Mouse (Mus musculus): ENCODE measurements around the gene 4930518I15Rik. TPM values are rescaled to one million over a fixed set of nuclear protein-coding genes. Genes with fewer than 3 reads are reported as not detected.
A peak's percentile ranks its signal among the peaks of the same experiment; 100 is the strongest.

The 4930518I15Rik gene
- total and polyA plus RNA-seq, 3 experiments: 0.23 to 0.60 TPM; not detected in 1

GRCm38 (mm10) chr2:156897034-156897433 lies 39.3 kb upstream of the 4930518I15Rik start:
- TF ChIP-seq ZC3H11A (IDR thresholded peaks at IDR 0.05; ENCODE audit: low read depth, low read length): no peak
- TF ChIP-seq GABPA (IDR thresholded peaks at IDR 0.05; ENCODE audit: low read depth, low read length): no peak
- Histone ChIP-seq H3K27me3 (ENCODE audit: control insufficient read depth in 1 of 2, insufficient read depth in 2 of 2, low read length in 2 of 2) (no peaks in the 10 kb centered on the region; a peak in 1 of 4 replicates), H3K9ac (ENCODE audit: control insufficient read depth, low read depth, low read length, poor library complexity, severe bottlenecking) (no peak overlapping the region), H3K4me3 (ENCODE audit: control insufficient read depth in 1 of 2, insufficient read depth in 1 of 2, low read depth in 2 of 2, low read length in 2 of 2) (no peak overlapping the region), H3K36me3 (ENCODE audit: control insufficient read depth in 1 of 2, insufficient read depth in 2 of 2, low read length in 2 of 2) (peaks cover 0 to 8% of the 10 kb centered on the region in 2 experiments; a peak in 2 of 4 replicates), H3K4me1 (ENCODE audit: control insufficient read depth in 1 of 2, insufficient read depth in 2 of 2, low read length in 2 of 2) (peaks cover 0 to 10% of the 10 kb centered on the region in 2 experiments; a peak in 2 of 4 replicates), H3K79me2 (ENCODE audit: control insufficient read depth, insufficient read depth, low read length, poor library complexity) (no peaks in the 10 kb centered on the region), H3K27ac (ENCODE audit: control insufficient read depth, low read depth, low read length) (no peak overlapping the region), H3K9me3 (replicated peaks; ENCODE audit: insufficient read depth, low read length) (no peaks in the 10 kb centered on the region)
- no peak for DNase-seq (ENCODE audit: low read depth, low spot score)

GRCm38 (mm10) chr2:156896384-156896914 lies 38.7 kb upstream of the 4930518I15Rik start:
- Histone ChIP-seq H3K4me3 (ENCODE audit: control insufficient read depth in 1 of 2, insufficient read depth in 1 of 2, low read depth in 2 of 2, low read length in 2 of 2) (no peak overlapping the region), H3K79me2 (ENCODE audit: control insufficient read depth, insufficient read depth, low read length, poor library complexity) (no peaks in the 10 kb centered on the region), H3K4me1 (ENCODE audit: control insufficient read depth in 1 of 2, insufficient read depth in 2 of 2, low read length in 2 of 2) (peaks cover 0 to 10% of the 10 kb centered on the region in 2 experiments; a peak in 2 of 4 replicates), H3K9me3 (replicated peaks; ENCODE audit: insufficient read depth, low read length) (no peaks in the 10 kb centered on the region), H3K36me3 (ENCODE audit: control insufficient read depth in 1 of 2, insufficient read depth in 2 of 2, low read length in 2 of 2) (peaks cover 0 to 8% of the 10 kb centered on the region in 2 experiments; a peak in 2 of 4 replicates), H3K27me3 (ENCODE audit: control insufficient read depth in 1 of 2, insufficient read depth in 2 of 2, low read length in 2 of 2) (no peaks in the 10 kb centered on the region; a peak in 1 of 4 replicates), H3K27ac (ENCODE audit: control insufficient read depth, low read depth, low read length) (no peak overlapping the region), H3K9ac (ENCODE audit: control insufficient read depth, low read depth, low read length, poor library complexity, severe bottlenecking) (no peak overlapping the region)
- TF ChIP-seq E2F4 (IDR thresholded peaks at IDR 0.05; ENCODE audit: borderline replicate concordance, low read depth, low read length): no peak
- DNase-seq (ENCODE audit: low read depth, low spot score): peak; percentile 37

GRCm38 (mm10) chr2:156894496-156895265 lies 36.9 kb upstream of the 4930518I15Rik start:
- Histone ChIP-seq H3K79me2 (ENCODE audit: control insufficient read depth, insufficient read depth, low read length, poor library complexity) (no peaks in the 10 kb centered on the region), H3K9ac (ENCODE audit: control insufficient read depth, low read depth, low read length, poor library complexity, severe bottlenecking) (no peak overlapping the region), H3K4me1 (ENCODE audit: control insufficient read depth in 1 of 2, insufficient read depth in 2 of 2, low read length in 2 of 2) (peaks cover 0 to 10% of the 10 kb centered on the region in 2 experiments; a peak in 2 of 4 replicates), H3K4me3 (ENCODE audit: control insufficient read depth in 1 of 2, insufficient read depth in 1 of 2, low read depth in 2 of 2, low read length in 2 of 2) (no peak overlapping the region), H3K9me3 (replicated peaks; ENCODE audit: insufficient read depth, low read length) (no peaks in the 10 kb centered on the region), H3K27ac (ENCODE audit: control insufficient read depth, low read depth, low read length) (no peak overlapping the region), H3K27me3 (ENCODE audit: control insufficient read depth in 1 of 2, insufficient read depth in 2 of 2, low read length in 2 of 2) (no peaks in the 10 kb centered on the region; a peak in 1 of 4 replicates), H3K36me3 (ENCODE audit: control insufficient read depth in 1 of 2, insufficient read depth in 2 of 2, low read length in 2 of 2) (peaks cover 0 to 8% of the 10 kb centered on the region in 2 experiments; a peak in 2 of 4 replicates)
- TF ChIP-seq RAD21 (IDR thresholded peaks at IDR 0.05; ENCODE audit: low read depth, low read length) (no peak), TAL1 (IDR thresholded peaks at IDR 0.05; ENCODE audit: low read length) (no peak), GATA1 (IDR thresholded peaks at IDR 0.05; ENCODE audit: low read depth, low read length) (peak; percentile 28; the same call in 1 of the 2 replicates)
- peak; percentile 44 for DNase-seq (ENCODE audit: low read depth, low spot score)

All from MEL (cell line).